Mouse (Mus musculus): ENCODE measurements around the gene Rcn2.
A peak's percentile ranks its signal among the peaks of the same experiment; 100 is the strongest.
"Not testable (repeated sequence)": the region's sequence is repeated elsewhere in the genome, so short reads cannot be mapped to it uniquely, and the experiment has no call there.

Gene Rcn2

DNA sequence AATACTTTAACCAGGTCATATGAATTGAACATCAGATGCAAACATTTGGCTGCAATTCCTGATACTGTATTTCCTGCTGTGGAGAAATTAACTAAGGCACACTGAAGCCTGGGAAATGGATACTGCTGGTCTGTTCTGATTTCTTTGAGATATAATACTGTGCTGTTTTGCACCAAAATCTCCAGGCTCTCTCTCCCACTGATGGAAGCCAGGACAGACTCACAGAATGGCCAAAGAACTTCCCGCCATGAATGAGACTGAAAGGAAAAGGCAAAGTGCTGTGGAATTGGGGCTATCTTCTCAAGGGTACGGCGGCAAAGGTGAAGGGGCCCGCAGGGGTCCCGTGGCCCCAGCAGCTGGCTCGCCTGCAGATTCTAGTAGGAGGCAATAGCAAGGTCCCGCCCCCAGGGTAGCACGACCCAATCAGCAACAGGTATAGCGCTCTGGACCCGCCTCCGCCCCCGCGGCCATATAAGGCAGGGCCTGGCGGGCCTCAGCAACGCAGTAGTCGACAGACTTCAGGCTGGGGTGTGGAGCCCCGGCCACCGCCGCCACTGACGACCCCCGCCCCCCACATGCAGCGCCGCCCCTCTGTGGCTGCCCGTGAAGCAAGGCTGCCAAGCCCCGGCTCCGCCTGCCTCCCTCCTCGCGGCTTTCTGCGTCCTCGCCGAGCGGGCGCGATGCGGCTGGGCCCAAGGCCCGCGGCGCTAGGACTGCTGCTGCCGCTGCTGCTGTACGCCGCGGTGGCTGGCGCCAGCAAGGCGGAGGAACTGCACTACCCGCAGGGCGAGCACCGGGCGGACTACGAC is at the start of gene Rcn2:
Rcn2 (plus strand) TSS at position 474 of the 809 bp plus-strand sequence.
- DNase-seq (ENCODE audit: low spot score in 2 of 2): peak; percentile 91 to 92

DNA sequence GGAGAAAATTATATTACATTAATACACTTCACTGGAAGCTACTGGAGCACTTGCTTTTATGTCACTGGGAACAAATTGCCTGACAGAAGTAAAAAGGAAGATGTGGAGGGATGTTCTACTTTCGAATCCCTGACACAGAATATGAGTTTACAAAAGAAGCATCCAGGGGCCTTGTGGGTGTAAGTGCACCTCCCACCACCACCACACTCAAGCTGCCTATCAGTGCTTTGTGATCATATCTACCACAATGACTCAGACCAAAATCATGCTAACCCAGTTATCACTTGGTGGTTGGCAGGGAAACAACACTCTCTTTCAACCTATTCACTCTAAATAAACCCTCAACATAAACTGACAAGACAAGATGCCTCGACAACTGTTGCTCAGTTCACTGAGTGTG is 37.0 kb upstream of the Rcn2 start:
- DNase-seq (ENCODE audit: low spot score in 2 of 2): not testable (repeated sequence)

DNA sequence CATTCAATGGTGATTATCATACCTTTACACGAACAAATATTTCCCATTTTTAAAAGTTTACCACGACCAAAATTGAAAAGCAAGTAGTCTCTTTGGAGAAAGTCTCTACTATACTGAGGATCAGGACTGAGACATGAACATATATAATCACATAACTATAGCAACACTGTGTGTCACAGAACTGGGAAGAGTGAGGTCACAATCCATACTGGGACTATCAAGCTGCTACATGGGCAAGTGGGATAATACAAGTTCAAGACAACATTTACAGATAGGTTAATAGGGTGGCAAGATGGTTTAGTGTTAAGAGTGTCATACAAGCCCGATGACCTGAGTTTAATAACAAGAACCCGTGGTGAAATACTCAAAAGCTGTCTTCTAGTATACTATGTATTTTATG is 31.2 kb upstream of the Rcn2 start, which contains the start of gene 4930563M21Rik:
4930563M21Rik (minus strand) TSS at position 101 of the 400 bp plus-strand sequence.
- DNase-seq (ENCODE audit: low spot score in 2 of 2): no peak

DNA sequence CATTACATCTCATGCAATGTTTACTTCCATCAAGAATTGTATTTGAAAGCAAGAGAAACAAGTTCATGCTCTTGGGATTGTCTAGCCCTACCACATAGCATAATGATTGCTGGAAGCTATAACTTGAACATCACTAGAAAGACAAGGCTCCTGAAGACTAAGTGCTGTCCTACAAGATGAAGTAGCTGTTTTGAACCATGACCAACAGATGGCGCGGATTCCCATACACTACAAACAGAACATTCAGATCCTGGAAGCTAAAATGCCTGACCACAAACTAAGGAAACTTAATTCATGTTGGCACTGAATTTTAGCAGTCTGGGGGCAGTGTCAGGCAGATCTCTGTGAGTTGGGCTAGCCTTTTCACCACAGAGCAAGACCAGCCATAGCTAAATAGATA is 16.9 kb upstream of the Rcn2 start:
- DNase-seq (ENCODE audit: low spot score in 2 of 2): no peak

DNA sequence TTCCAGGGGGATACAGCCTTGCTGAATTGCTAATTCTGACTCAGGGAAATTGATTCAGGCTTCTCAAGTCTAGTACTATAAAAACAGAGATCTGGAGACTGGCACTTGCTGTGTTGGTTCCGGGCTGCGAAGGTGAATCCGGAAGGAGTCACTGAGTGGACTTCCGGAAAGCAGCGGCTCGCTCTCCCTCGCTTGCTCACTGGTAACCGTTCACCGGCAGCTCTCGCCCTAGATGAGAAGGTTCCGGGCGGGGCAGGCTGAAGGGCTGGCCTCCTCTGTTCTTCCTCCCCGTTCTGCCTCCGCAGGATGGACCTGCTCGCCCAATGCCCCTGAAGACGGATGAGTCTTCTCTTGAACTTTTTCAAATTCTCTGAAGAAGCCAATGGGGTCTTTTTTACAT is 14.4 kb upstream of the Rcn2 start:
- DNase-seq (ENCODE audit: low spot score in 2 of 2): no peak

DNA sequence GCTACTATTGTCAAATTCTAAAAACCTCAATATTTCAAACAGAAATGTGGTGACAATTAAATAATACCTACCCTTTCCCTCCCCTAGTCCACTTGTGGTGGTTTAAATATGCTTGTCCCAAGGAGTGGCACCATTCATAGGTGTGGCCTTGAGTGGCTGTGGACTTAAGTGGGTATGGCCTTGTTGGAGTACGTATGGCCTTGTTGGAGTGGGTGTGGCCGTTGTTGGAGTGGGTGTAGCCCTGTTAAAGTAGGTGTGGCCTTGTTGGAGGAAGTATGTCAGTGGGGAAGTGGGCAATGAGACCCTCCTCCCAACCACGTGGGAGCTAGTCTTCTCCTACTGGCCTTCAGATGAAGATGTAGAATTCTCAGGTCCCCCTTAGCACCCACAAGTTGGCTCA is 9.4 kb upstream of the Rcn2 start:
- no peak for DNase-seq (ENCODE audit: low spot score in 2 of 2)

DNA sequence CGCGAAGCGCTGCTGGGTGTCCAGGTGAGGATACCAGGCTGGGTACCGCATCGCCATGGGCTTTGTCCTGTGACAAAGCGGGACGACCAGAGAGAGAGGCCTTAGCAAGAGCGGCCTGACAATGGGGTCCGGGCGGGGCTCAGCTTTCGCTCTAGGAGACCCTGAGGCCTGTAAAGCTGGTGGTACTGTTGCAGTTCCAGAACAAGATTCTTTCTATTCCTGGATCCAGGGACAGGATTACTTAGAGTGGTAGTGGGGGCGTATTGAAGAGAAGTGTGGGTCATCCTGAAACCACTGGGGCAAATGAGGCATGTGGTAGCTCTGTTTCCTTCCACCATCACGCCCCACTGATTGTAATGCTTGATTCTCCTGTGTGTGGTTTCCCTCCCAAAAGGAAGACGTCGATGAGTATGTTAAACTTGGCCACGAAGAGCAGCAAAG is 556 bp downstream of the Rcn2 start:
- no peak for DNase-seq (ENCODE audit: low spot score in 2 of 2)

DNA sequence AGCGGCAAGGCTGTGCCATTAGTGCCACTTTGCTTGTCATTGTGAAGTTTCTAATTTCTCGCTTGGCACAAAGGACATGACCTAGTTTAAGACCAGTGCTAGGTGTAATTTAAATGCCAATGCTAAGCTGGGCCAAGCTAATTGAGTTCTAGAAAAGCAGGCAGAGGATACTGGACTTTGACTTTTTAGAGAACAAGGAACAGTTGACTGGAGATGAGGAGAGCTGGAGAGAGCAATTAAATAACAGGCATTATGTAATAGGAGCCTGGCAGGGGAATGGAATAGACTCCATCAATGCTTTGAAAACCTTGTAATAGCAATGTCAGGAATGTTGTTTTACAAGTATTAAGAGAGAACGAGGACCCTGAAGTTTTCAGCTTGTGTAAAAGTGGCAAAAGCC is 12.2 kb downstream of the Rcn2 start:
- no peak for DNase-seq (ENCODE audit: low spot score in 2 of 2)

DNA sequence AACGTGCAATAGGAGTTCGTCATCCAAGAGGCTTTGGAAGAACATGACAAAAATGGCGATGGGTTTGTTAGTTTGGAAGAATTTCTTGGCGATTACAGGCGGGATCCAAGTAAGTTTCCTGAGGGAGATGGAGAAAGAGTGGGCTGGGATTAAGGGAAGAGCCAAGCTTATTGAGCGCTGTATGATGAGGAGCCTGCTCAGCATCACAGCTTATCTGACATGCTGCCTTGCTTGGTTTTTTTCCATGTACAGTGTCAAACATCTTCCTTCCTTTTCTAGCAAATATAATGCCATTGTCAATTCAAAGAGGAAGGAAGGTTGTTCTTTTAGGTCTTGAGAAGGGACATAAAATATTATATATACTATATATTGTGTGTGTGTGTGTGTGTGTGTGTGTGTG is 14.5 kb downstream of the Rcn2 start:
- DNase-seq (ENCODE audit: low spot score in 2 of 2): no peak

DNA sequence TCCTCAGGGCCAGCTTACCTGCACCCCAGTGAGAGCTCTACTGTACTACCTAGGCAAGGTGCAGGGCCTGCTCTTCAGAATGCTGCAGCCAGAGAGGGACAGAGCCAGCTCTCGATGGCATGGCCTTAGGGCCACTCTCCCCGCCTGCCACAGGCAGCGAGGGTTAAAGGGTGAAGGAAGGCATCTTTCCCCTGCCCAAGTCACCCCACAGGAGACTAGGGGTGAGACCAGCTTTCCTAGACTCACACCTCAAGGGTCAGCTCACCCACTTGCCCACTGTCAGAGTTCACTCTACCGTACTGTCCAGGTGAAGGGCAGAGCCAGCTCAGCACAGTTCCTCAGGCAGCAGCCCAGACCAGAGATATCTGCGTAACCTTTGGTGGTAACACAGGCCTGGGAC is 20.7 kb downstream of the Rcn2 start:
- DNase-seq (ENCODE audit: low spot score in 2 of 2): no peak

DNA sequence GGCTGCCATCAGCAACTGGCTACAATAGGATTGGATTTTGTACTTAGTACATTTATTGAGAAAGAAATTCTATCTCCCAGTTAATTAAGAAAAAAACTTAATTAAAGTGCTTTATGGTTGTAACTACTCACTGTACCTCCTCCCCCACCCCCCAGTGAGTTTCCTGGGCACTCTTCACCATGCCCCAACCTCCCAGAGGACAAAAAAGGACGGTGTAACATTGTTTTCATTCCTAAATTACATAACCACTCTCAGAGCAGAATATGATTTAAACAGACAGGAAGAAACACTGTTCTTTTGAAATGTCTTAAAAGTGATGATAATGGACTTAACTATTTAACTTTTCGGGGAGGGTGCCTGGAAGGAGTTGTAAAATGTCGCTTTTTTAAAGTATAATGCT is 23.4 kb downstream of the Rcn2 start:
- DNase-seq (ENCODE audit: low spot score in 2 of 2): no peak

DNA sequence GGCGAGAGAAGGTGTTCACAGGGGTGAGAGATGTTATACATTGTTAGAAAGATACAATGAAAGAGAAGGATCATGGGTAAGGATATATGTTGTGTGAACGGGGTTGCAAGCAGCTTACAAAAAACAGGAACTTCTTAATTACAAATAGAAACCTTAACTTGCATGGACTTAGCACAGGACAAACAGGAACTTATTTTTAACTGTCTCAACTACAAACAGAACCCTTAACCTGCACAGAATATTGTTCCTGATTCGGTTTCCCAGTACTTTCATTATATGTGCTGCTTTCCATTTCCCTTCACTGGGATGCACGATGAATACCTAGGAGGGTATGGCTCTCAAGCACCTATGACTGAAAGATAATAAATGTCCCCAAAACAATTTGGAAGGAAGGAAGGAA is 26.3 kb downstream of the Rcn2 start:
- DNase-seq (ENCODE audit: low spot score in 2 of 2): no peak

DNA sequence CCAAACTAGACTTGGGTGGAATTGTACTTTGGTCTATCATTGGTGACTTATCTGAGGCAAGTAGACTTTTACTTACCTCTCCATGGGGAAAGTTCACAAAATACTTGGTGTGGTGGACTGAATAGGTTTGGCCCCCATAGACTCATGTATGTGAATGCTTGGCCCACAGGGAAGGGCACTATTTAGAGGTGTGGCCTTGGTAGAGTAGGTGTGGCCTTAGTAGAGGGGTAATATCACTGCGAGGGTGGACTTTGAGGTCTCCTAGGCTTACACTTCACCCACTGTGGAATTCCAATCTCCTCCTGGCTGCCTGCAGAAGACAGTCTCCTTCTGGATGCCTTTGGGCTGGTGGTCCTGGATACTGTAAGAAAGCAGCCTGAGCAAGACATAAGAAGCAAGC is 27.0 kb downstream of the Rcn2 start:
- DNase-seq (ENCODE audit: low spot score in 2 of 2): no peak

DNA sequence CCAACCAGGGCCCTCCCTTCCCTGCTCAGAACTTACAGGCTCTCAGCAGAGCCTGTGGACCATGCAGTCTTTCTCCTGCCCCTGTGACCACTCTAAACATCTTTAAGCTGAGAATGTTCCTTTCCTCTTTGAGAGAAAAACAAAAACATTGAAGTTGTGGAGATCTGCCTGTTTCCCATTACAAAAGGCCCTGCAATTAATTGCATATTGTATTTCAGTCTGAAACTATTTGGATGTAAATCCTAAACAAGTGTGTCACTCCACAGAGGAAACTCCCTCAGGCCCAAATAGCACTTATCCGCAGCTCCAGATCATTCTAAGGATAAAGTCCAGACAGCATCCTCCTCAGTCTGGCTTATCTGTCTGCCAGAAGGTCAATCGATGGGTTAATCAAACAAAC is 31.2 kb downstream of the Rcn2 start:
- DNase-seq (ENCODE audit: low spot score in 2 of 2): no peak

DNA sequence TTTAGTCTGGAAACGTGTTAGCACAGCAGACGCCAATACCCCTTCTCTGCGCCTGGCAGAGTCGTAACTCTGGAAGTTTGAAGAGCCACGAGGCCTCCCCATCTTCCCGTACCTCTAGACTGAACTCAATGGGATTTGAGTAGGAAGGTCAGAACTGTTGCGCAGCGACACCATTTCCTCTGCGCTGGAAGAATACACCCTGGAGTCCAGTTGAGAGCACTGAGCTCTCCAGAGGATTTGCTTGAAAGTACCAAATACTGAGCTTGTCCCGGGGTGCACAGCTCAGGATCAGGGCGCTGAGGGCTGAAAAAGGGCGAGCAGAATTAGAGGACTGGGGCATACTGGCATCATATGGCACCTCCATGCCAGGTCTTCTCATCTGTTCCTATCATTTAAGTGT is 33.2 kb downstream of the Rcn2 start:
- DNase-seq (ENCODE audit: low spot score in 2 of 2): no peak

DNA sequence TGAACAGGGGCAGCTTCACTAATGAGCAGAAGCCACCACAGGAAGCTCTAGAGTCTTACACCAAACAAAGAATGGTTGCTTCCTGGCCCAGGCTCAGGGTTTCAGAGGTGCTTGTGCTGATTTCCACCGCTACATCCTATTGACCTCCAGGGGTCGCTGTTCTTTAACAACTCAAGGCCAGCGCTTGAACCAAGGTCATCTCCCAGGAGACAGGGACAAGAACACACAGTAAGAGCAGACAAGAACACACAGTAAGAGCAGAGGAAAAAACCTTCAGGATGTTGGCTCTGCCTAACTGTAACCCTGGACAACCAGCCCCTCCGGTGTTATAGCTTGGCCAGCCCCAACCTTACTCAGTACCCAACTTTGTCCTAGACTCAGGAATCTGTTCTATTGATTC is 33.6 kb downstream of the Rcn2 start:
- DNase-seq (ENCODE audit: low spot score in 2 of 2): peak in 1 of 2 experiments; percentile 23

DNA sequence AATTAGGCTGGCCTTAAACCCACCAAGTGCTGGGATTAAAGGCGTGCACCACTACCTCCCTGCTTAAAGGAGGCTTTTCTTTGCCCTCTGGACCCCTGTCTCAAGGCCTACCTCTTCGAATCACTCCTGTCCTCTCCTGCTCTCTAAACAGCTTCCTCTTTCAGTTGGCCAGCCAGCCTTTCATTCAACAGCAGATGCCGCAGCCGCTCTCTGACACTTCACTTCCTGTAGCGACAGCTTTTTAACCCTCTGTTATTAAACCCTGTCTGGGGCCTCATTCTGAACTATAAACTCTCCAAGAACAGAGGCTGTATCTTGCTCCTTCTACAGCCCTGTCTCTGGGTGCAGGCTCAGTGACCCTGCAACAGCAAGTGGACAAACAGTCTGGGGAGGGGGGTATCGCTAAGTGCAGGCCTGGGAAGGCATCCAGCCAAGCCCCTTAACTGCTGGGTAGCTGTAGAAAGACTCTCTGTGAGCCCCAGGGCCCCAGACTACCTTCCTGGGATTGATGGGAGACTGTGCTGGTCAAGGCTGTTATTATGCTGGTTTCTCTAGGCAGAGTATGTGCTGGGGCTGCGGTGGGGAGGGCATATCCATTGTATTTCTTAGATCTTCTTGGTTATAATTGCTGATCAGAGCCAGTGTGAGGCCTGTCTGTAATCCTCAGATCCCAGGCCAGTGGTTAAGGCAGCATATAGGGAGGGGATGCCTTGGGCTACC is 34.4 kb downstream of the Rcn2 start:
- DNase-seq (ENCODE audit: low spot score in 2 of 2): no peak

DNA sequence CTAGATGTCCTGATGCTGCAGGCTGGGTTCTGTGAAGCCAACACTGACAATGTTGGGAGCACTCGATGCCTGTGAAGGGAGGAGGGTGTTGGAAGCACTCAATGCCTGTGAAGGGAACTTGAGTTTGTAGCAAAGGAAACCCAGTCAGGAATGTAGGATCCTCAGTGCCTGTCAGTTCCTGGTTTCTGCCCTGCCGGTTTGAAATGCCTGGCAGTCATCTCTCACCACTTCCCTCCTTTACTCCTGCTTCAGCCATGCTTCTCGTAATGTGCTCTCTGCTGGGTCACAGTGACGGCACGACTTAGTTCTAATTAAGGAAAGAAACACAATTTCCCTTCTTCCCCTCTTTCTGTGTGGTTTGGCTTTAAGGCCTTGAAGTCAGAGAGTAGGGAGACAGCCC is 37.9 kb downstream of the Rcn2 start:
- DNase-seq (ENCODE audit: low spot score in 2 of 2): no peak

DNA sequence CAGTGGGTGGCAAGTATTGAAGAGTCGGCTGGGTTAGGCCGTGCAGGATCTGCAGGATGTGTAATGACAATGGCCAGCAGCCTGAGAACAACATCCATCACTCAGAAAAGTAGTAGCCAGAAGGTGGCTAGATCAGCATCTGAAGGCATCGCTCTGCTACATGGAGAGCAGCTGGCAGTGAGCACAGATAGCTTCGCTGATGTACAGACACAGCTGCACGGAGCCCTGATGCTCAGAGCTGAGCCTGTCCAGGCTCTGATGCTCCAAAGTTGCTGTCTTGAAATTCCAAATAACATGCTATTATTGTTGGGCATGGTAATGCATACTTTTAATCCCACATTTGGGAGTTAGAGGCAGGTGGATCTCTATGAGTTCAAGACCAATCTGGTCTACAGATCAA is 44.9 kb downstream of the Rcn2 start:
- DNase-seq (ENCODE audit: low spot score in 2 of 2): no peak

DNA sequence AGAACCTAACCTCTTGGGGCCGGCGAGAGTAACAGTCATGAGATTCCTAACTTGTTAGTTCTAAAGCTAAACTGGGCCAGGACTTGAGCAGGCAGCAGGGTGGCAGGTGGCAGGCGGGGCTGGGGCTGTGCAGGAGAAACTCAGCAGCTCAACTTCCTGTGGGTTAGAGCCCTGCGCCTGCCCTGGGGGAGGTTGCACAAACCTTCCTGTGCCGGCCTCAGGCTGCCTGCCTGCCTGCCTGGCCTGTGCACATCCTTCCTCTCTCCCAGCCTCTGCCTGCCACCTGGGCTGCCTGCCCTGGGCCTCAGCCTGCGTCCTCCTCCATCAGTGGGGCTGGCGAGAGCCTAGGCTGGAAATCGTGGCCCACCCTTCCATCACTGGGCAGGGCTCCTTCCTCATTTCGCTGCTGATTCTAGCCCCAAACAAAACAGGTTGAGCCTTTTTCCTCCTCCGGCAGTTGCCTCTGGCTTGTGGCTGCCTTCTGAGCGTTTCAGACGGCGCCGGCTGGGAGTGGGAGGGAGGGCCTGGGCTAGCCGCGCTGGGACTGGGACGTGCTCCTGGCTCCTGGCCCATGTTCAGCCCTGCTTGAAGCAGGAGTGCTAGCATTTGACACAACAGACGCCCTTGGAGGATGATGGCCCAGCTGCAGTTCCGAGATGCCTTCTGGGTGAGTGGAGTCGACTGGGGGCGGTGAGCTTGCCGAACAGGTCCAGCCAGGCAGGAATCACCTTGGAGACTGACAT is 48.3 kb downstream of the Rcn2 start, which contains the start of gene Pstpip1:
Pstpip1 (plus strand) TSS at position 185 of the 743 bp plus-strand sequence.
- DNase-seq (ENCODE audit: low spot score in 2 of 2): peak; percentile 24 to 28

DNA sequence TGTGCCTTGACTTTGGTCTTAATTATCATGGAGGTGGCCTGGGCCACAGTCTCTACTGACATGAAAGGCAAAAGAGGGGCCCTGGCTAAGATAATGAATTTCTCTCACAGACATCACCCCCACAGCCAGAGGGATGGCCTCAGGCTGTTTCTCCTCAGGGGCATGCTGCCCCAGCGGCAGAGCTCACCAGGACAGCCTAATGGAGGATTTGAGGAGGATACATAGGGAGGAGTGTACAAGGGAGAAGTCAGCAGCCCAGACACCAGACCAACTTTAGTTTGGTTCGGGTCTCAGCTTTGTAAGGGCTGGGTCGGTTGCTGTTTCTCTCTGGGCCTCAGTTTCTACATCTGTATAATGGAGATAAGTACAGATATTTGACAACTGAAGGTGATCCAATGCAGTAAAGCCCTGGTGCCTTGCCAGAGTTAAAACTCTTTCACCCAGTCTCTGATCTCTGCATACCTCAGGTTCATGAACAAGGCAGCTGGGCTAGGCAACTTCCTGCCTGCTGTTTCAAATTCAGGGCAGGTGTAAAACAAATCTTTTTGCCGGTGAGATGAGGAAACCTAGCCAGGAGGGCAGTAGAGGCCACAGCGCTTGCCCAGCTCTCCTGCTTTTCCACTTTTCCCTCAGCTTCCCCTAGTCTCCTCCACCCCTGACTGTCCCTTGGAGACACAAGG is 49.0 kb downstream of the Rcn2 start:
- DNase-seq (ENCODE audit: low spot score in 2 of 2): no peak

DNA sequence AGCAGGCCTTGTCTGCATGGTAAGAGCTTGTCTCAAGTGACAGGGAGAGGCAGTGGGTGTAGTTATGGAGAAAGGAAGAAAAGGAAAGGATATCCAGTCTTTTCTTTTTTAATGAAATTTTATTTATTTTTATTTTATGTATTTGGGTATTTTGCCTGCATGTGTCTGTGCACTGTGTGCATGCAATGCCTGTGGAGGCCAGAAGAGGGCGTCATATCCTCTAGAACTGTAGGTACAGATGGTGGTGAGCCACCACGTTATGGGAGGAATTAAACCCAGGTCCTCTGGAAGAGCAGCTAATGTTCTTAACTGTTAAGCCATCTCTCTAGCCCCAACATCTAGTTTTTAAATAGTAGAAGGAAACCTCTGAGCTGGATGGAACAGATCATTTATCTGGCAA is 50.5 kb downstream of the Rcn2 start:
- DNase-seq (ENCODE audit: low spot score in 2 of 2): no peak
